Mouse (Mus musculus) retina, postnatal 7 days (tissue): ENCODE measurements around the gene Dbp.

Experiments
- DNase-seq: peaks from one replicate; pipeline ENCODE4 v3.0.0-alpha.2; 2012; ENCODE audit warnings: low read depth, low spot score

The Dbp gene

GRCm38 (mm10) chr7:45711316-45712021 is 6.6 kb downstream of the Dbp start:
- DNase-seq, result no peak

GRCm38 (mm10) chr7:45712022-45712757 is 7.3 kb downstream of the Dbp start:
- DNase-seq, result no peak

GRCm38 (mm10) chr7:45713396-45713795 is 8.5 kb downstream of the Dbp start:
- DNase-seq, result no peak

- no peak for DNase-seq
Observed at GRCm38 (mm10) chr7:45713881-45714520, 9.1 kb downstream of the Dbp start.

- DNase-seq, result no peak
Observed at GRCm38 (mm10) chr7:45714630-45715089, 9.8 kb downstream of the Dbp start.

GRCm38 (mm10) chr7:45715090-45715708 is 10.3 kb downstream of the Dbp start, which contains the start of gene Rpl18:
Gene Rpl18, plus strand, starts transcription at chr7:45715457.
- DNase-seq, result peak; percentile 89

- no peak for DNase-seq
Observed at GRCm38 (mm10) chr7:45715741-45716459, 11.0 kb downstream of the Dbp start.

- DNase-seq, result no peak
Observed at GRCm38 (mm10) chr7:45716460-45716857, 11.6 kb downstream of the Dbp start.

GRCm38 (mm10) chr7:45716952-45717917 is 12.3 kb downstream of the Dbp start:
- no peak for DNase-seq

- peak; percentile 97 for DNase-seq
Observed at GRCm38 (mm10) chr7:45717918-45718297, 13.0 kb downstream of the Dbp start, which contains the start of gene Sphk2. Gene Sphk2, minus strand, starts transcription at chr7:45718002.

- no peak for DNase-seq
Observed at GRCm38 (mm10) chr7:45718331-45718730, 13.4 kb downstream of the Dbp start.

GRCm38 (mm10) chr7:45719180-45719579 is 14.3 kb downstream of the Dbp start:
- DNase-seq, result no peak

- DNase-seq, result no peak
Observed at GRCm38 (mm10) chr7:45719738-45720412, 15.0 kb downstream of the Dbp start.

- no peak for DNase-seq
Observed at GRCm38 (mm10) chr7:45720413-45721233, 15.7 kb downstream of the Dbp start, which contains the start of gene Fam83e. Gene Fam83e, plus strand, starts transcription at chr7:45721212.

GRCm38 (mm10) chr7:45721234-45721571 is 16.3 kb downstream of the Dbp start:
- DNase-seq, result no peak

- no peak for DNase-seq
Observed at GRCm38 (mm10) chr7:45721642-45722347, 16.9 kb downstream of the Dbp start.

GRCm38 (mm10) chr7:45722348-45722713 is 17.4 kb downstream of the Dbp start:
- no peak for DNase-seq

- no peak for DNase-seq
Observed at GRCm38 (mm10) chr7:45723301-45723700, 18.4 kb downstream of the Dbp start.
